Mouse (Mus musculus) G1E (cell line): ENCODE measurements at regions not wholly inside any gene's neighbourhood (a gene's known extent, or its start where the extent isn't known, plus 50 kb on each side); places are given as distances from the start of the nearest gene placed in this dataset.

Experiments used
- CTCF ChIP-seq: IDR thresholded peaks from 2 replicates; pipeline ENCODE4 v1.5.1; 2012; ENCODE audit warnings: low read depth, low read length, inconsistent platforms, mixed read lengths
- GATA1 ChIP-seq: IDR thresholded peaks from 2 replicates; pipeline ENCODE4 v1.6.1; 2012; ENCODE audit warnings: borderline replicate concordance, low read length, inconsistent platforms, mixed read lengths
- POLR2AphosphoS5 ChIP-seq: IDR thresholded peaks from 2 replicates; pipeline ENCODE4 v1.6.1; 2012; ENCODE audit warnings: low read depth, low read length, inconsistent platforms; ENCODE audit not compliant: insufficient replicate concordance
- TAL1 ChIP-seq: conservative IDR thresholded peaks from 2 replicates; pipeline ENCODE4 v1.6.1; 2012; ENCODE audit warnings: low read depth, low read length, inconsistent platforms, mixed read lengths

- no peak for TF ChIP-seq CTCF
- no peak for TF ChIP-seq TAL1
- no peak for TF ChIP-seq GATA1
- no peak for TF ChIP-seq POLR2AphosphoS5
Measured at GRCm38 (mm10) chr6:31284390-31284789, 114.1 kb upstream of the Mkln1 start.
